11 mouse cellular contexts compared by ENCODE assay signal in genomic region chr11:4953918-4954317, GRCm38 (mm10). TPM values are rescaled to one million over a fixed set of nuclear protein-coding genes. Genes with fewer than 3 reads are reported as not detected.
DNase-seq lines count a peak whose midpoint lies in the region; ATAC-seq and TF ChIP-seq lines count a peak whose summit lies in the region.
"Had no signal": no experiment of that assay in that cellular context is flagged by ENCODE, and none has a peak within 500 bp of the region (broad histone marks: within the 10 kb centered on the region; RNA-seq: fewer than 3 reads in every experiment).

No protein-coding gene starts in this region.

- no peak overlapping the region for H3K27ac ChIP-seq in kidney, embryonic 16.5 days (ENCODE audit: low read length)
- H3K27ac ChIP-seq in CH12.LX (ENCODE audit: insufficient read depth, low read depth), result no peak overlapping the region
- no peak overlapping the region for H3K27ac ChIP-seq in hindbrain, embryonic 14.5 days
- H3K27ac ChIP-seq: heart, embryonic 15.5 days had no signal

- H3K79me2 ChIP-seq in CH12.LX (replicated peaks; ENCODE audit: control insufficient read depth, extremely low read depth, insufficient read depth, poor library complexity, severe bottlenecking), result no peaks in the 10 kb centered on the region

- no peak for ATAC-seq in kidney, embryonic 16.5 days (ENCODE audit: low FRiP score, low TSS enrichment)
- ATAC-seq in hindbrain, embryonic 14.5 days (ENCODE audit: low FRiP score), result no peak
- ATAC-seq: liver, postnatal 0 days had no signal

- H3K9ac ChIP-seq in kidney, embryonic 16.5 days (replicated peaks; ENCODE audit: low read length), result no peak overlapping the region
- H3K9ac ChIP-seq in CH12.LX (ENCODE audit: insufficient read depth, low read depth), result no peak overlapping the region
- H3K9ac ChIP-seq in hindbrain, embryonic 14.5 days, result peak overlapping the region; percentile 20
- H3K9ac ChIP-seq: heart, embryonic 15.5 days; liver, postnatal 0 days had no signal

- no peak for TF ChIP-seq EP300 in CH12.LX (IDR thresholded peaks at IDR 0.05; ENCODE audit: low read length)

- no peak overlapping the region for H3K4me2 ChIP-seq in kidney, embryonic 16.5 days (replicated peaks; ENCODE audit: low read depth, low read length)
- peak overlapping the region; percentile 48 for H3K4me2 ChIP-seq in CH12.LX (ENCODE audit: insufficient read depth, low read depth, poor library complexity, severe bottlenecking)
- H3K4me2 ChIP-seq in hindbrain, embryonic 14.5 days (replicated peaks), result no peak overlapping the region
- H3K4me2 ChIP-seq: heart, embryonic 15.5 days had no signal

- peaks cover 55% of the 10 kb centered on the region for H3K27me3 ChIP-seq in kidney, embryonic 16.5 days (ENCODE audit: insufficient read depth, low read length)
- peaks cover 35% of the 10 kb centered on the region for H3K27me3 ChIP-seq in CH12.LX (replicated peaks)
- H3K27me3 ChIP-seq in hindbrain, embryonic 14.5 days (ENCODE audit: control insufficient read depth, insufficient read depth, low read length), result peaks cover 48% of the 10 kb centered on the region

- in situ Hi-C loops in CH12.LX (cut with MboI; ENCODE audit: low pct_ligation_motif_present, low pct_unique_long_range_greater_than_20kb, low sequenced_read_pairs), result no loop called here

- no peak overlapping the region for H3K4me3 ChIP-seq in kidney, embryonic 16.5 days (ENCODE audit: low read length)
- H3K4me3 ChIP-seq in CH12.LX (replicated peaks in 1 of 3; ENCODE audit: low read depth in 2 of 3, low read length in 2 of 3, poor library complexity in 1 of 3), result no peak overlapping the region
- H3K4me3 ChIP-seq in hindbrain, embryonic 14.5 days (replicated peaks; ENCODE audit: low read length), result no peak overlapping the region
- H3K4me3 ChIP-seq: heart, embryonic 15.5 days had no signal

- no peaks in the 10 kb centered on the region for H3K36me3 ChIP-seq in kidney, embryonic 16.5 days (ENCODE audit: insufficient read depth, low read length)
- H3K36me3 ChIP-seq in CH12.LX (replicated peaks in 1 of 2; ENCODE audit: control insufficient read depth in 1 of 2, insufficient read depth in 1 of 2, low read length in 1 of 2), result no peaks in the 10 kb centered on the region
- H3K36me3 ChIP-seq in hindbrain, embryonic 14.5 days (replicated peaks; ENCODE audit: control insufficient read depth, insufficient read depth), result no peaks in the 10 kb centered on the region
- H3K36me3 ChIP-seq: heart, embryonic 15.5 days had no signal

- TF ChIP-seq CTCF in CH12.LX (conservative IDR thresholded peaks at IDR 0.05 in 1 of 2, IDR thresholded peaks at IDR 0.05 in 1 of 2; ENCODE audit: low read depth in 2 of 2, low read length in 2 of 2), result no peak

- no peak for TF ChIP-seq POLR2A in CH12.LX (IDR thresholded peaks at IDR 0.05; ENCODE audit: low read depth, low read length)

- peak; percentile 34 for DNase-seq in adrenal gland, postnatal 10 days
- DNase-seq in adrenal gland, postnatal 25 days, result no peak
- peak; percentile 43 to 59 for DNase-seq in kidney, postnatal 25 days
- peak; percentile 21 for DNase-seq in CH12.LX (ENCODE audit: extremely low read depth)
- no peak for DNase-seq in hindbrain, embryonic 14.5 days (ENCODE audit: low spot score)
- DNase-seq in heart, postnatal 25 days (ENCODE audit: low spot score), result no peak
- DNase-seq in cerebellum, adult 11-12 months, result no peak
- DNase-seq: cerebellum, postnatal 25 days; liver, postnatal 0 days had no signal

- no peaks in the 10 kb centered on the region for H3K9me3 ChIP-seq in kidney, embryonic 16.5 days (ENCODE audit: low read length)
- H3K9me3 ChIP-seq in CH12.LX (replicated peaks; ENCODE audit: low read length), result no peaks in the 10 kb centered on the region
- H3K9me3 ChIP-seq in hindbrain, embryonic 14.5 days (ENCODE audit: control insufficient read depth, low read length), result no peaks in the 10 kb centered on the region
- H3K9me3 ChIP-seq: heart, embryonic 15.5 days had no signal

- dilution Hi-C loops in CH12.LX (cut with MboI; ENCODE audit: extremely low pct_ligation_motif_present, extremely low pct_unique_long_range_greater_than_20kb, low sequenced_read_pairs), result no loop called here

- intact Hi-C loops in heart, postnatal 25 days (cut with DNase I), result no loop called here

- 1% methylated on average over 8 of the region's 8 CpGs for WGBS in kidney, embryonic 16.5 days
- 2% methylated on average over 8 of the region's 8 CpGs for WGBS in hindbrain, embryonic 14.5 days

- no peak for TF ChIP-seq RAD21 in CH12.LX (IDR thresholded peaks at IDR 0.05; ENCODE audit: low read depth, low read length)

- H3K4me1 ChIP-seq in kidney, embryonic 16.5 days (ENCODE audit: insufficient read depth, low read length), result no peaks in the 10 kb centered on the region
- peaks cover 5 to 8% of the 10 kb centered on the region in 2 experiments; a peak in 3 of 4 replicates for H3K4me1 ChIP-seq in CH12.LX (ENCODE audit: control insufficient read depth in 1 of 2, insufficient read depth in 2 of 2)
- peaks cover 7% of the 10 kb centered on the region for H3K4me1 ChIP-seq in hindbrain, embryonic 14.5 days (replicated peaks; ENCODE audit: control insufficient read depth, insufficient read depth, low read length)

TF ChIP-seq in CH12.LX, 34 proteins besides CTCF, POLR2A, EP300 and RAD21:
- TF ChIP-seq MAZ (IDR thresholded peaks at IDR 0.05; ENCODE audit: low read depth, low read length), result no peak
- TF ChIP-seq CHD1 (IDR thresholded peaks at IDR 0.05; ENCODE audit: low read depth, low read length), result no peak
- TF ChIP-seq SIN3A (IDR thresholded peaks at IDR 0.05; ENCODE audit: low read length), result no peak
- TF ChIP-seq ZMIZ1 (IDR thresholded peaks at IDR 0.05; ENCODE audit: low read depth, low read length), result no peak
- no peak for TF ChIP-seq MAFK (IDR thresholded peaks at IDR 0.05; ENCODE audit: insufficient replicate concordance, low read length)
- no peak for TF ChIP-seq E2F4 (IDR thresholded peaks at IDR 0.05; ENCODE audit: insufficient replicate concordance, low read depth, low read length)
- no peak for TF ChIP-seq MEF2A (IDR thresholded peaks at IDR 0.05; ENCODE audit: borderline replicate concordance, low read depth, low read length)
- no peak for TF ChIP-seq ZC3H11A (IDR thresholded peaks at IDR 0.05; ENCODE audit: low read depth, low read length)
- no peak for TF ChIP-seq GABPA (IDR thresholded peaks at IDR 0.05; ENCODE audit: insufficient replicate concordance, low read depth, low read length)
- no peak for TF ChIP-seq ZNF384 (IDR thresholded peaks at IDR 0.05; ENCODE audit: low read depth, low read length)
- no peak for TF ChIP-seq ELF1 (IDR thresholded peaks at IDR 0.05; ENCODE audit: low read depth, low read length)
- no peak for TF ChIP-seq UBTF (IDR thresholded peaks at IDR 0.05; ENCODE audit: low read depth, low read length)
- TF ChIP-seq POLR2AphosphoS2 (IDR thresholded peaks at IDR 0.05; ENCODE audit: low read depth, low read length), result no peak
- no peak for TF ChIP-seq MYC (IDR thresholded peaks at IDR 0.05; ENCODE audit: low read depth, low read length)
- TF ChIP-seq JUN (IDR thresholded peaks at IDR 0.05; ENCODE audit: insufficient read depth, low read depth, low read length), result no peak
- no peak for TF ChIP-seq PAX5 (IDR thresholded peaks at IDR 0.05; ENCODE audit: low read length)
- no peak for TF ChIP-seq RCOR1 (conservative IDR thresholded peaks at IDR 0.05; ENCODE audit: low read depth, low read length)
- no peak for TF ChIP-seq CHD2 (IDR thresholded peaks at IDR 0.05; ENCODE audit: low read length)

RNA-seq across cellular contexts. Expression of gene Nefh, which starts 6.1 kb away (rescaled TPM):
- total RNA-seq in adrenal gland, postnatal 10 days (2021), result 1 to 10 TPM; 2.4 to 3.4 TPM
- total RNA-seq in adrenal gland, postnatal 25 days (2021), result 0.88 and 1.1 TPM in 2 replicates
- polyA plus RNA-seq in kidney, embryonic 16.5 days (2015; fragmentation: Nextera tagmentation; extraction: Ambion mirVana), result 0.19 TPM in 2 replicates
- total RNA-seq in CH12.LX (2012; rRNA removed) (not detected in 2 replicates), CH12.LX (2014; rRNA removed) (not detected in 2 replicates)
- polyA plus RNA-seq in CH12.LX (2012; ENCODE audit: insufficient read length, low read depth), result 0.06 and 0.08 TPM in 2 replicates
- polyA plus RNA-seq in hindbrain, embryonic 14.5 days (2014; fragmentation: Nextera tagmentation; extraction: Ambion mirVana), result 11.8 and 17.9 TPM in 2 replicates
- total RNA-seq in heart, postnatal 25 days (2021), result not detected

RNA-seq across cellular contexts. Expression of gene Ap1b1, which starts 32.7 kb away (rescaled TPM):
- total RNA-seq in adrenal gland, postnatal 10 days (2021), result 10 to 100 TPM; 56.5 to 58.9 TPM
- total RNA-seq in adrenal gland, postnatal 25 days (2021), result 59.8 and 68.0 TPM in 2 replicates
- polyA plus RNA-seq in kidney, embryonic 16.5 days (2015; fragmentation: Nextera tagmentation; extraction: Ambion mirVana), result 76.9 and 79.1 TPM in 2 replicates
- 43.8 and 44.2 TPM in 2 replicates for total RNA-seq in CH12.LX (2012; rRNA removed)
- total RNA-seq in CH12.LX (2014; rRNA removed), result 31.2 and 38.6 TPM in 2 replicates
- 51.5 and 57.8 TPM in 2 replicates for polyA plus RNA-seq in CH12.LX (2012; ENCODE audit: insufficient read length, low read depth)
- polyA plus RNA-seq in hindbrain, embryonic 14.5 days (2014; fragmentation: Nextera tagmentation; extraction: Ambion mirVana), result 91.7 and 99.9 TPM in 2 replicates
- 10 to 100 TPM; 53.1 to 58.1 TPM for total RNA-seq in heart, postnatal 25 days (2021)

RNA-seq across cellular contexts. Expression of gene Thoc5, which starts 58.8 kb away (rescaled TPM):
- total RNA-seq in adrenal gland, postnatal 10 days (2021), result 10 to 100 TPM; 27.3 to 28.0 TPM
- total RNA-seq in adrenal gland, postnatal 25 days (2021), result 33.3 and 36.7 TPM in 2 replicates
- 39.0 and 39.5 TPM in 2 replicates for polyA plus RNA-seq in kidney, embryonic 16.5 days (2015; fragmentation: Nextera tagmentation; extraction: Ambion mirVana)
- 62.7 and 81.5 TPM in 2 replicates for total RNA-seq in CH12.LX (2012; rRNA removed)
- 35.2 and 37.7 TPM in 2 replicates for total RNA-seq in CH12.LX (2014; rRNA removed)
- 83.8 and 86.0 TPM in 2 replicates for polyA plus RNA-seq in CH12.LX (2012; ENCODE audit: insufficient read length, low read depth)
- 53.3 TPM in 2 replicates for polyA plus RNA-seq in hindbrain, embryonic 14.5 days (2014; fragmentation: Nextera tagmentation; extraction: Ambion mirVana)
- 10 to 100 TPM; 16.3 to 16.9 TPM for total RNA-seq in heart, postnatal 25 days (2021)

Comparison
In these comparisons a context has a peak if more than half of its experiments do, and no peak if none do; other contexts are left out.
1. DNase-seq: peak in adrenal gland, postnatal 10 days (single experiment), kidney, postnatal 25 days (2 of 2) and CH12.LX (single experiment); none in adrenal gland, postnatal 25 days (single experiment), hindbrain, embryonic 14.5 days (single experiment), heart, postnatal 25 days (single experiment) and cerebellum, adult 11-12 months (single experiment).